Mouse (Mus musculus): ENCODE results near the gene Ctf1. TPM values are rescaled to one million over a fixed set of nuclear protein-coding genes. Genes with fewer than 3 reads are reported as not detected.

Ctf1 gene
- 4.7 and 5.1 TPM in 2 replicates for total RNA-seq (2021)
- long read RNA-seq, experiment 1, partial matches to known transcripts, result 0 of 6 reads
- long read RNA-seq, experiment 1, other reads (novel, unspliced or antisense), result 2 of 6 reads
- long read RNA-seq, experiment 2, partial matches to known transcripts, result 0 of 5 reads
- long read RNA-seq, experiment 2, other reads (novel, unspliced or antisense), result 2 of 5 reads

- peak; percentile 89 for DNase-seq
Measured at GRCm38 (mm10) chr7:127712461-127713385, at the start of gene Ctf1. Gene Ctf1, plus strand, starts transcription at chr7:127712736.

GRCm38 (mm10) chr7:127662926-127663325 lies 49.6 kb upstream of the Ctf1 start:
- DNase-seq, result peak; percentile 24

GRCm38 (mm10) chr7:127666066-127666654 lies 46.4 kb upstream of the Ctf1 start:
- no peak for DNase-seq

DNA sequence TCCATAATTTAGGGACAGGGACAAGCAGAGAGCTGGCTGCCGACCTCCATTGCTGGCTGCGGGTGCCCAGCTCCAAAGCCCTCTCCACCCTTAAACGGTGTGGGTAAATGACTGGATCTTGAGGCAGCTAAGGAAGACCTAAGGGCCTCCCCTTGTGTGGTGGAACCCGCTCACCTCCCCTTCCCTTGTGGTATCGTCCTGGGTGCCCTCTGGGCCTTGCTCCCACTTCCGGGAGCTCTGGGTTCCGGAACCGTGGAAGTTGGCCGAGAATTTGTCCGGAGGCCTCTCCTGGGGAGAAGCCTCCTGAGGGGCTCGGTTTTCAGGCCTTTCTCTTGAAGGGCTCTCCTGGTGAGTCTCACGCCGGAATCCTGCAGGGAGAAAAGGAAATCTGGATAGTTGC lies 45.9 kb upstream of the Ctf1 start:
- DNase-seq, result no peak

- DNase-seq, result no peak
Measured at GRCm38 (mm10) chr7:127667171-127667570, 45.4 kb upstream of the Ctf1 start.

DNA sequence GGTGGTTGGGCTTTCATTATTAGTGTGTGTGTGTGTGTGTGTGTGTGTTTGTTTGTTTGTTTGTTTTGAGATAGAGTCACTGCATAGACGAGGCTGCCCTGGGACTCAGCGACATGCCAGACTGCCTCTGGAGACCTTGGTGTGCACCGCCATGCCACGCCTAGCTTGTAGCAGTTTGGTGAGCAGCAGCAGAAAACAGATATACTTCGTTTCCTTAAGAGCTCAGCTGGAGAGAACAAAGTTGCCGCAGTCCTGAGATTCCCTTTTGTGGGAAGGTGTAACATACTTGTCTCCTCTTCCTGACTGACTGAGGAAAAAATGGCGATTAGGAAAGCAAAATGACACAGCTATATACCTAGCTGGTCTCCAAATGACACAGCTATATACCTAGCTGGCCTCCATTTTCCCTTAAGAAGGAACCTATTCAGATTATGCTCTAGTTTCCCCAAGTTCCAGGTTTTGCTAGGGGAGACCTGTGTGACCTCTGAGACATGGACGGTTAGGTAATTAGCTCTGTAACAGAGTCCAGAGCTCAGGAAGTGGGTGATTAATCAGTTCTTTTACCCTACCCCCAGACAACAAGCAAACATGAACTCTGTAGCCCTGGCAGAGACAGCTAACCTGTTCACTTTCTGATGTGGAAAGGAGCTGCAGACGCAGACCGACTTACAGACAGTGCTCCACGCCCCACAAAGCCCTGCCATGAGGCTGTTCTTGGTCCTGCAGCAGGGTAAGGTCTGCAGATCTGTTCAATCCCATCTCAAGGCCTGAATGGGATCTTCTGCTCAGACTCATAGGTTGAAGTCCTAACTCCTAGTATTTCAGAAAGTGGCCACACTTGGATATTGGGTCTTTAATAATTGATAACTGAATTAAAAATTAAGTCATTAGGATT lies 40.4 kb upstream of the Ctf1 start:
- DNase-seq, result no peak

GRCm38 (mm10) chr7:127672776-127673175 lies 39.8 kb upstream of the Ctf1 start:
- no peak for DNase-seq

DNA sequence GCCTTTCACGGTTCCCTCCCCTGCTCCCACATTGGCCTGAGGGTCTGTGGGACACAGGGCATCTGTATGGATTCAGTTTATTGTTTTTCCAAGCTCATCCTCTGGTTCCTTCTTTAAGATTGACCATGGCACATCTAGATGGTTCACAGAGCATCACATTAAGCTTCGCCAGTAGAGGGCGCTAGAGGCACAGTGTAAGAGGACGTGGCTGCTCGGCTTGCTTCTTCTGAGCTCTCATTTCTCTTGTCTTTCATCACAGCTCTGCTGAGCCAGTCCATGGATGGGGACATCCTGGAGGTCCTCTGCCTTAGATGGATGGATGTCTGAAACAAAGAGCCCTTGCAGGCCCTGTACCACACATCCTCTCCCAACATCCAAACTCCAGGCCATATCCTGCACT lies 37.6 kb upstream of the Ctf1 start:
- DNase-seq, result peak; percentile 94

- peak; percentile 50 for DNase-seq
Measured at GRCm38 (mm10) chr7:127675391-127675811, 37.1 kb upstream of the Ctf1 start.

GRCm38 (mm10) chr7:127677077-127677476 lies 35.5 kb upstream of the Ctf1 start:
- peak; percentile 78 for DNase-seq

- DNase-seq, result no peak
Measured at GRCm38 (mm10) chr7:127677609-127678008, 34.9 kb upstream of the Ctf1 start.

- DNase-seq, result peak; percentile 49
Measured at GRCm38 (mm10) chr7:127678811-127679210, 33.7 kb upstream of the Ctf1 start.

- DNase-seq, result no peak
Measured at GRCm38 (mm10) chr7:127680541-127680940, 32.0 kb upstream of the Ctf1 start.

- peak; percentile 46 for DNase-seq
Measured at GRCm38 (mm10) chr7:127681888-127682553, 30.5 kb upstream of the Ctf1 start.

GRCm38 (mm10) chr7:127685304-127686018 lies 27.1 kb upstream of the Ctf1 start:
- DNase-seq, result peak; percentile 33

GRCm38 (mm10) chr7:127686740-127687449 lies 25.6 kb upstream of the Ctf1 start:
- DNase-seq, result peak; percentile 48

GRCm38 (mm10) chr7:127688935-127689334 lies 23.6 kb upstream of the Ctf1 start:
- no peak for DNase-seq

GRCm38 (mm10) chr7:127689626-127690280 lies 22.8 kb upstream of the Ctf1 start:
- peak; percentile 69 for DNase-seq

- DNase-seq, result peak; percentile 87
Measured at GRCm38 (mm10) chr7:127691221-127691989, 21.1 kb upstream of the Ctf1 start.

Measured in adrenal gland, postnatal 14 days (tissue).